Mouse (Mus musculus): ENCODE measurements around the gene Olfr318. TPM values are rescaled to one million over a fixed set of nuclear protein-coding genes. Genes with fewer than 3 reads are reported as not detected.

Olfr318 gene
- total RNA-seq (2023): 0.47 TPM

DNA sequence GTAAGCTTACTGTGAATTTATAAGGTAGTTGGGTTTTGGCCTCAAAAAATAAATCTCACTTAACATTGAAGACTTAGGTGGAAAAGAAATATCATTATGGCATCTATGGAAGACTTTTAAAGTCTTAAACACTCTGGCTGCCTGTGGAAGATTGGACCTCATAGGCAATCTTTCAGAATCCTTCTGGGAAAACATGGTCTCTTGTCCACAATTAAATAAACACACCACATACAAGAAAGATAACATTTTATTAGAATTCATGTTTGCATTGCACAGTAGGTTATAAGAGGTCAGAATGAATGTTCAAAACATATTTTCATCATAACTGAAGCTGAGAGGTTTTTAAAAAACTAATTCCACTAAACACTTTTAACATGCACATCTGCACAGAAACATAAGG lies at the start of gene Olfr318:
Olfr318 (minus strand) TSS at position 101 of the 400 bp plus-strand sequence.

DNA sequence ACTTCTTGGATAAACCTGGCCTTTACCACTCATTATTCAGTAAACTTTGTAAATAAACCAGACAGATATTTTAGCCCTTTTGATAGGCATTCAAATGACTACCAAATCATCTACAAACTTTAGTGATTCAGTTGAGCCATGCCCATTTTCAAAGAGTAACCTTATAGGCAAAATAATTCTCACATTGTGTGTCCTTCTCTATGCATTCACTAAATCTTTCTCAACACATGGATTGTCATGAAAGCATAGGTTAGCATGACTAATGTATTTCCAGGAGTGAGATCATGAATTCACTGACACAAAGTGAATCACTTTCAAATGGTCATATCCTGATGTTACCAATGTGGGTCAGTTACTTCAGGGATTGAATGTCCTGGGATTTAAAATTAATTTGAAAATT lies 49.1 kb upstream of the Olfr318 start, which contains the start of gene Olfr315:
Olfr315 (plus strand) TSS at position 301 of the 400 bp plus-strand sequence.

DNA sequence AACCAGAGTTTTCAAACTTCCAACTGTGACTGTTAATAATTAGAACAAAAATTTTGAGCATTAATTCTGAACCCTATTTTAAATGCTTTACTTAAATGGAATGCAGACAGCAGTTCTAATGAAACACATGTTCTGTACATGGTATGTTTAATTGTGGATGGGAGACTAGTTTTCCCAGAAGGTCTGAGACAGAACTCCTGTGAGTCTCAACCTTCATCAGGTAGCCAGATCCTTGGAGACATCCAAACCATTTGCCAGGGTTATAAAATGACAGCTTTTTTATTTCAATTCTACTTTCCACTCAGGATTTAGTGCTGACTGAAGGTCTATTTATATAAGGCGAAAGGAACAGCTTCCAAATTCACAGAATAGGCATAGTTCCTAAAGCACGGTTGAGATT lies 28.6 kb upstream of the Olfr318 start, which contains the start of gene Olfr316:
Olfr316 (plus strand) TSS at position 301 of the 400 bp plus-strand sequence.

DNA sequence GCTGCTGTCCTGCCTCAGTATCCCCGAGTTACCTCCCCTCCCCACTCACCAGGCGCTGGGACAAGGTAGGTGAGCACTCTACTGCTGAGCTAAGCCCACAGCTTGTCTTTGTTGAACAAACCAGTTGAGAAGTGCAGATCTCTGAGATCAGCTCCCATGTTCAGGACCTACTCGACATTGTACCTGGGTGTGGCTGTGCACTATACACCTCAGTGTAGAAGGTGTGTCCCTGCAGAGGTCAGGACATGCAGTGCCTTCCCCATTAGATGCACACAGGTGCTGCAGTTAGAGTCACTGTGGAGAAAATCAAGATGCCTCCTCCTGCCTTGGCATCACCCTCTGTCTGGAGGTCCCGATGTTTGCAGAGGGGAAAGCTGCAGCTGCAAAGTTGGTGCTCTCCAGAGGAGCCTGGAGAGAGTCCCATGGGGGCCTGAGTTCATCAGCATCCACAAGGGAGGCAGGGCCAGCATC lies 15.0 kb upstream of the Olfr318 start, which contains the start of gene Olfr317:
Olfr317 (minus strand) TSS at position 421 of the 471 bp plus-strand sequence.

DNA sequence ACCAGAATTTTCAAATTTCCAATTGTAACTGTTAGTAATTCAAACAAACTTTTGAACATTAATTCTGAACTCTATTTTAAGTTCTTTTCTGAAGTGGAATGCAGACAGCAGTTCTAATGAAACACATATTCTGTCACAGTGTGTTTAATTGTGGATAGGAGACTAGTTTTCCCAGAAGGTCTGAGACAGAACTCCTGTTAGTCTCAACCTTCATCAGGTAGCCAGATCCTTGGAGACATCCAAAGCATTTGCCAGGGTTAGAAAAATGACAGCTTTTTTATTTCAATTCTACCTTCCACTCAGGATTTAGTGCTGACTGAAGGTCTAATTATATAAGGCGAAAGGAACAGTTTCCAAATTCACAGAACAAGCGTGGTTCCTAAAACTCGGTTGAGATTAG lies 25.0 kb downstream of the Olfr318 start, which contains the start of gene Olfr319:
Olfr319 (plus strand) TSS at position 301 of the 400 bp plus-strand sequence.

DNA sequence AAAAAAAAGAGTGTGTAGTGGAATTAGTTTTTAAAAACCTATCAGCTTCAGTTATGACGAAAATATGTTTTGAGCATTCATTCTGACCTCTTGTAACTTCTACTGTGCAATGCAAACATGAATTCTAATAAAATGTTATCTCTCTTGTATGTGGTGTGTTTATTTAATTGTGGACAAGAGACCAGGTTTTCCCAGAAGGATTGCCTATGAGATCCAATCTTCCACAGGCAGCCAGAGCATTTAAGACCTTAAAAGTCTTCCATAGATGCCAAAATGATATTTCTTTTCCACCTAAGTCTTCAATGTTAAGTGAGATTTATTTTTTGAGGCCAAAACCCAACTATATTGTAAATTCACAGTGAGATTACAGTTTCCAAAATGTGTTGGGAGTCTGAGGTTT lies 43.0 kb downstream of the Olfr318 start, which contains the start of gene Olfr320:
Olfr320 (plus strand) TSS at position 301 of the 400 bp plus-strand sequence.

Other genes starting within 250 kb of the Olfr318 start
- gene Olfr332, start 231.5 kb downstream of the Olfr318 start, total RNA-seq (2023): not detected
- gene Olfr331, start 221.4 kb downstream of the Olfr318 start, total RNA-seq (2023): not detected
- gene Olfr330, start 189.2 kb downstream of the Olfr318 start, total RNA-seq (2023): not detected
- not detected for gene Olfr329-ps, start 177.6 kb downstream of the Olfr318 start, total RNA-seq (2023)
- gene Olfr328, start 168.4 kb downstream of the Olfr318 start, total RNA-seq (2023): 0.53 TPM
- not detected for gene Olfr224, start 153.5 kb downstream of the Olfr318 start, total RNA-seq (2023)
- not detected for gene Olfr325, start 146.3 kb downstream of the Olfr318 start, total RNA-seq (2023)
- not detected for gene Olfr324, start 128.9 kb downstream of the Olfr318 start, total RNA-seq (2023)
- not detected for gene 2210407C18Rik, start 107.9 kb downstream of the Olfr318 start, total RNA-seq (2023)
- not detected for gene Olfr323, start 93.5 kb downstream of the Olfr318 start, total RNA-seq (2023)
- not detected for gene Trim58, start 83.5 kb downstream of the Olfr318 start, total RNA-seq (2023)
- gene Olfr322, start 65.2 kb downstream of the Olfr318 start, total RNA-seq (2023): not detected
- gene Olfr320, start 42.9 kb downstream of the Olfr318 start, total RNA-seq (2023): not detected
- not detected for gene Olfr319, start 24.9 kb downstream of the Olfr318 start, total RNA-seq (2023)
- not detected for gene Olfr317, start 15.2 kb upstream of the Olfr318 start, total RNA-seq (2023)
- not detected for gene Olfr316, start 28.7 kb upstream of the Olfr318 start, total RNA-seq (2023)
- gene Olfr315, start 49.2 kb upstream of the Olfr318 start, total RNA-seq (2023): not detected
- not detected for gene Olfr314, start 58.9 kb upstream of the Olfr318 start, total RNA-seq (2023)
- gene Fam183b, start 77.9 kb upstream of the Olfr318 start, total RNA-seq (2023): not detected
- not detected for gene Olfr313, start 91.0 kb upstream of the Olfr318 start, total RNA-seq (2023)
- gene Olfr312, start 105.2 kb upstream of the Olfr318 start, total RNA-seq (2023): not detected
- gene Olfr311, start 115.2 kb upstream of the Olfr318 start, total RNA-seq (2023): not detected
- gene Gm12258, start 123.1 kb upstream of the Olfr318 start, total RNA-seq (2023): 9.9 TPM
- gene 2810021J22Rik, start 143.2 kb upstream of the Olfr318 start, total RNA-seq (2023): 15.7 TPM
- 9.7 TPM for gene Zfp39, start 180.2 kb upstream of the Olfr318 start, total RNA-seq (2023)
- not detected for gene Btnl10, start 193.9 kb upstream of the Olfr318 start, total RNA-seq (2023)
- 114 TPM for gene Rnf187, start 214.9 kb upstream of the Olfr318 start, total RNA-seq (2023)
- gene Hist3h2ba, start 224.9 kb upstream of the Olfr318 start, total RNA-seq (2023): 18.7 TPM
- 45.9 TPM for gene Hist3h2a, start 230.7 kb upstream of the Olfr318 start, total RNA-seq (2023)
- gene Trim17, start 230.7 kb upstream of the Olfr318 start, total RNA-seq (2023): 0.33 TPM

Measured in CD4-positive naive resting alpha-beta T cell, adult 57 days (primary cell).